Mouse (Mus musculus): ENCODE measurements around the gene Kcnh6.
"Not testable (repeated sequence)": the region's sequence is repeated elsewhere in the genome, so short reads cannot be mapped to it uniquely, and the experiment has no call there.

Kcnh6 gene

DNA sequence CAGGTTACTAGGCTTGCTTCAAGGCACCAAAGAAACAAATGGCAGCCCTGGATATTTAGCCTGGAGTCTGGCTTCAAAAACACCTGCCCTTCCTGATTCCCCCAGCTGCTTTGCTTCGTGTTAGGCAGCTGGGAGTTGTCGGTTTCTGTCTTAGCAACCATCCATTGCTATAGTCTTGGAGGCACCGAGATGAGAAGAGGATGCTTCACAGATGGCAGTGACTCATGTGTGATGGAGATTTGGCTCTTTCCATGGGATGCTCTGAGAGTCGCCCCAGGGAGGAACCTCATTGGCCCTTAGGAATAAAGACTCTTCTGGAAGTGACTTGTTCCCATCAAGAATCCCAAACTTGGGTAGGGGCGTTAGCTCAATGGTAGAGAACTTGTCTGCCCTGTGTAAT, 8.5 kb downstream of the Kcnh6 start:
- DNase-seq (ENCODE audit: low spot score) = no peak

DNA sequence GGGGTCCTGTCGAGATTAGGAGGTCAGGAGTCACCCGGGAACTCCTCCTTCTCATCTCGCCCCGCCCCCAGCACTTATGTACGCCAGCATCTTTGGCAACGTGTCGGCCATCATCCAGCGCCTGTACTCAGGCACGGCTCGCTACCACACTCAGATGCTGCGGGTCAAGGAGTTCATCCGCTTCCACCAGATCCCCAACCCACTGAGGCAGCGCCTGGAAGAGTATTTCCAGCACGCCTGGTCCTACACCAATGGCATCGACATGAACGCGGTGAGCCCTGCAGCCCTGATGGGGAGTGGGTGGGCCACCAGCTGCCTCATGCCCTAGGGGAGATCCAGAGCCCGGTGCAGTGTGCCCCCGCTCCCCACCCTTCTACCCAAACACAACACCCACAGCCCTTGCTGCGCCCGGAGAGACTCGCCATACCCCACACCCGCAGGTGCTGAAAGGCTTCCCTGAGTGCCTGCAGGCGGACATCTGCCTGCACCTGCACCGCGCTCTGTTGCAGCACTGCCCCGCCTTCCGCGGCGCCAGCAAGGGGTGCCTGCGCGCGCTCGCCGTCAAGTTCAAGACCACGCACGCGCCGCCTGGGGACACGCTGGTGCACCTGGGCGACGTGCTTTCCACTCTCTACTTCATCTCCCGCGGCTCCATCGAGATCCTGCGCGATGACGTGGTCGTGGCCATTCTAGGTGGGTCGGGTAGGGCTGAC, 12.3 kb downstream of the Kcnh6 start:
- DNase-seq (ENCODE audit: low spot score) = peak; percentile 36

DNA sequence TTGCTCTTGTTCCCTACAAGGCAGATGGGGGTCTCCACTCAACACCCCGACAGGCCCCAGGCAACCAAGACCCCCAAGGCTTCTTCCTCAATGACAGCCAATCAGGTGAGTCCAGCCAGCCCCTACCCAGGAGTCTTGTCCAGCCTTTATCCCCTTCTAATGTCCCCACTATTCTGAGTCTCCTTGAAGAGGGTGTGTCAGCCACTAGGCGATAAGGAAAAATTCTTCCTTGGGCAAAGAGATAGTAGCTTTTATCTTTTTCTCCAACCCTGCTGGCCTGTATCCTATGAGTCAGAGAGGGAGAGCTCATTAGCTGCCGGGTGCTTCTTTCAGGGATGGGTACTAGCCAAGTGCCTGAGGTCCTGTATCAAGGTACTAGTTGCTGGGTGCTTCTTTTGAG, 17.9 kb downstream of the Kcnh6 start:
- no peak for DNase-seq (ENCODE audit: low spot score)

DNA sequence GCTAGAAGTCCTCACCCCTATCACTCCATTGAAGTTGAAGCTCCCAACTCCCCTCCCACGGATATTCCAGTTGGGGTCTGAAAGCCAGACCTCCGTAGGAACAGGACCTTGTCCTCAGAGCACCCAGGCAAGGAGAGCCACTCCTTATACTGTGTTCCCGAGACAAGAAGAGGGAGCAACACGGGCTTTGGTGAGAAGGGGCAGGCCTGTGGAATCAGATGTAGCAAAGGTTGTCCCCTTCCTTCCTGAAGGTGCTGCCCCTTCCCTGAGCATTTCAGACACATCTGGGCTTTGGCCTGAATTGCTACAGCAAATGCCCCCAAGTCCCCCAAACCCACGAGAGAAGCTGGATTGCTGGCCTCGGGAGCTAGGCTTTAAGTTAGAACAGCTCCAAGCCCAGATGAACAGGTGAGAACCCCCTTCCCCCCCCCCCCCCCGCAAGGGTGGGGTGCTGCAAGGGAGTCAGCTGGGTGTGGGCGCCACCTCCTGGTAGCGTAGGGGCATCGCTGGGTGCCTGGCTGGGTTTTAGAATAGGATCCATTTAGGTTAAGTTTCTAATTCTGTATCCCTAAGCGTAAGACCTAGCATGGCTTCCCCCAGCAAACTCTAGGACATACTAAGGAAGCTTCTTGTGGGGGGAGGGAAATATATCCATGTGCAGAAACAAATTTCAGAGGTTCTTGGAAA, 18.7 kb downstream of the Kcnh6 start:
- peak; percentile 57 for DNase-seq (ENCODE audit: low spot score)

DNA sequence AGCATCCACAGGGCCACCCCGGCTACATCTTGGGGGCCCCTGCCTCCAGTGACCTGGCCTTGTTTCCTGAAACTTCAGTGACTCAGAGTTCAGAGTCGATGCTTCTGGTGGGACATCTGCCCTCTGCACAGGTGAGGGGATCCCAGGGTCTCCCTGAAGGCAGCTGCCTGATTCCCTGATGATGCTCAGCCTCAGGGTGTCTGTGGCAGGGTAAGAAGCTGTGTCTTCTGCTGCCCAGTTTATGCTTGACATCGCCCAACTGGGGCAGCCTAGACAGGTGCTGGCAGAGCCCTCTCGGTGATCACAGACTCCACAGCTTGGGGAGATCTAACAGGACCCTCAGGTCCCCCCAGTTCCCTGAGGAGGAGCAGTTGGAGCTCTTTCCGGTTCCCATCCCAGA, 19.7 kb downstream of the Kcnh6 start:
- DNase-seq (ENCODE audit: low spot score) = no peak

DNA sequence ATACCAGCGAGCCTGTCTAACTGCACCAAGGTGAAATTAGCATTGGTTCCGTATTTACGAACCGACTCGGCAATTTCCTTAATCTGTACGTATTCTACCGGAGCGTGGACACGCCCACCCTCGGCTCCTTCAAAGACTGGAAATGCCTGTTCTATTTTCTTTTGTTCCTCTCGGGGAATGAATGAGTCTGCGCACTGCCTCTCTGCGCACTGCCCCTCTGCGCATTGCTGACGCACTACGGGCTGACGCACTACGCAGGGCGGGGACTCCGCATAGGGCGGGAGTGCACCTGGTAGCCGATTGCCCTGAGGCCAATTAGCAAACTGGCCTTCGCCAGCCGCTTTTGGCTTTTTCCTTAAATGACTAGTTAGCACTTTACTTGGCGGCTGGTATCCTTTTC, 24.1 kb downstream of the Kcnh6 start:
- DNase-seq (ENCODE audit: low spot score) = not testable (repeated sequence)

DNA sequence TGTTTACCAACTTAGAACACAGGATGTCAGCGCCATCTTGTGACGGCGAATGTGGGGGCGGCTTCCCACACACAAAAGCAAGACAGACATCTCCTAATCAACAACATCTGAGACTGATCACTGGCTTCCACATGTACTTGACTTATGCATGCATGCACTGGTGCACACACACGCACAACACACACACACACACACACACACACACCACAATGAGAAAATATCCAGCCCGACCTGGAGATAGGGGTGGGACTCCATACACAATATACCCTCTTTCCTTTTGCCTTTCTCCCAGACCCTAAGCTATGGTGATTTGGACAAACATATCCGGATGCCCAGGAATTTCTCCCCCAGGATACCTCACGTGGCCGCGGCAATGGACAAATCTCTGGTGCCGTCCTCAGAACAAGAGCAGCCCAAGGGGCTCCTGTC, 25.6 kb downstream of the Kcnh6 start:
- DNase-seq (ENCODE audit: low spot score) = no peak

DNA sequence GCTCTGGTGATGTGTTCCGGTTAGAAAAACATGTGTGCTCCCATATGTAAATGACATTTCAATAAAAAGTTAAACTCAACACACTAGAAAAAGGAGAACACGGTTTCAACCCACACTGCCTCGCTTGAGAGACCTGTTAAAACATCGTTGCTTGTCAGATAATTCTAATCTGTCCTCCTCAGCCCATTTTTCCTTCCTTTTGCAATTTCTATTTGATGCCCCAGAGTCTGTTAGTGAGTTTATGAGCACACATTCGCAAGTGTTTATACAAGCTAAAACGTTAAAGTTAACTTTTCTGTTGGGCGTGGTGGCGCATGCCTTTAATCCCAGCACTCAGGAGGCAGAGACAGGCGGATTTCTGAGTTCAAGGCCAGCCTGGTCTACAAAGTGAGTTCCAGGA, 27.1 kb downstream of the Kcnh6 start:
- DNase-seq (ENCODE audit: low spot score) = no peak

DNA sequence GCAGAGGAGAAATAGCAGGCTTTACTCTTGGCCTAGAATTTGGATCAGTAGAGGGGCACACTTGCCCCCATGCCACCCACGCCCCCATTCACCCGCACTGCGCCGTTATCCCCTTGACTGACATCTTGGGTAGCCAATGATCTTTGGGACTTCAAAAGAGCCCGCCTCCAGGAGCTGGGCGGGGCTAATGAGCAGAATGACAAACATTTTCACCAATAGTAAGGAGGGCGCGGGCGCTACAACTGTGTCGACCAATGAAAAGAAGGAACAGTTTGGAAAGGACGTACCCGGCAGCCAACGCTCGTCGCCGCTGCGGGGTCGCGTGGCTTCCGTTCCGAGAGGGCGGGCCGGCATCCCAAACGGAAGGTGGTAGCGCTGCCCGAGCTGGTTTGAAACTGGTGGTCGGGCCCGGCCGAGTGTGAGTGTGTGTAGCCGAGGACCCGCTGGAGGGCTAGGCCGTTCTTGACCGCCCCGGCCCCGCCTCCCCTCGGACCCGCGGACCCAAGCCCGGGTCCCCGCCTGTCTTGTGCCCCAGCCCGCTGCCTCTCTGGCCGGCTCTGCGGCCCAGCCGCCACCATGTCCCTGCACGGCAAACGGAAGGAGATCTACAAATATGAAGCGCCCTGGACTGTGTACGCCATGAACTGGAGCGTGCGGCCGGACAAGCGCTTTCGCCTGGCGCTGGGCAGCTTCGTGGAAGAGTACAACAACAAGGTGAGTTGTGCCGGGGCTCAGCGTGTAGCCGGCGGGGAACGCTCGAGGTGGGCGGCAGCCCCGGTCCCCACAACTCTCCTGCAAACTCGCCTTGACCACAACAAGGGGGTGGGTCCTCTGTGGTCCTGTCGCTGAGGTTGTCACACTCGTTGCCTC, 28.9 kb downstream of the Kcnh6 start, which contains the start of gene Dcaf7:
TSS of gene Dcaf7 (plus strand) at position 325 of the 870 bp plus-strand sequence.
- peak; percentile 97 for DNase-seq (ENCODE audit: low spot score)

DNA sequence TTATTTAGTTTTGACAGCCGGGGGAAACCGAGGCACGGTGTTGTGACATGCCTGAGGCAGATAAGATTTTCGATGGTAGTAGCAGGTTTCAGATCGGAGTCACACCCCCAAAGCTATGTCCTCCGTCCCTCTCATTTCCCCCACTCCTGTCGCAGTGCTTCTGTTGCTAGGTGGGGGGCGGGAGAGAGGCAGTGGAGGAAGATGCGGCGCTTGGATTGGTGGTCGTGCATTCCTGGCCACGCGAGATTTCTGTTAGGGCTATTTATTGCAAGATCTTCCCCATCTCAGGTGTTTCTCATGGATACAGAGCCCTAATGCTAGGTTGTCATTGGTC, 29.5 kb downstream of the Kcnh6 start:
- DNase-seq (ENCODE audit: low spot score) = peak; percentile 63

DNA sequence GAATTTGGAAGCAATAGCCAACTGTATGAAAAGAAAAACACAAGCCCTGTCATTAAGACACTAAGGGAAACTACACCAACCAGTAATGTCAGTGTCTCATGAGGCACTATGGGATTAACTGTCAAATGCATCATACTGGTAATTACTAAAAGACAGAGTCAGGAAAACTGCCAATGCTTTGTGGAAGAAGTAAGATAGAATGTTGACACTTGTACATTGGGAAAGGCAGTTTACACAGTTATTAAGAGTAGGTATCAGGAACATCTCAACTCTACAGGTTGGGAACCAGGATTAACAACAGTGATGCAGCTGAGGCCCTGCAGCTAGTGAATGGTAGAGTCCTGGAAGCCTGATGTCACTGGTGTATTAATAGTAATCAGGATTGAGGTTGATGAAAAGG, 36.4 kb downstream of the Kcnh6 start:
- no peak for DNase-seq (ENCODE audit: low spot score)

DNA sequence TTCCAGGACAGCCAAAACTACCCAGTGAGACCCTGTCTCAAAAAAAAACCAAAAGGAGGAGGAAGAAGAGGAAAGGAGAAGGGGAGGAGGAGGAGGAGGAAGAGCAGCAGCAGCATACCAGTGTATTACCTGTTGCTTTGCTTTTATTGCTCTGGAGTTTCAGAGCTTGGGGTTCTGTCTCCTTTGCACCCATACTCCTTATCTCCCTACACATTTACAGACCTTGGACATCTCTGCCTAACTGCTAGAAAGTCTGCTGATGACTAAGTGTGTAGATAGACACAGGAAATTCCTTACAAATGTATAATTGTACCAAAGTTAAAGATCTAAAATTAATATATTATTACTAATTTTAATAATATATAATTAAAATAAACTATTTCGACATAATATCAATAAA, 37.3 kb downstream of the Kcnh6 start:
- no peak for DNase-seq (ENCODE audit: low spot score)

DNA sequence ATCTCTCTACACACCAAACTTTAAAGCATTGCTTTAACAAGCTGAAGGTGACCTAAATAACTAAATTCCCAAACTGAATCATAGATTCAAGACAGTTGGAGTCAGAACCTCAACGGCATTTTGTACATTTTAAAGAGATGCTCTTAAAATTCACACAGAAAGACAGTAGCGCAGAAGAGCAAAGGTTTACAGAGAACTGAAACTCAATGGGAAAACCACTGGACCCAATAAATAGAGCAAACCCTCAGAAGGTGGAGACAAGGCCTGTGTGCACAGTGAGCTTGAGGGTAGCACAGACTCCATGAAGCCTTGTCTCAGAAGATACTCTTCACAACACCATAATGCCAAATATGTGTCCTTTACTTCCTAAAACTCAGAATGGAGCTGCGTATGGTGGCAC, 37.9 kb downstream of the Kcnh6 start:
- no peak for DNase-seq (ENCODE audit: low spot score)

DNA sequence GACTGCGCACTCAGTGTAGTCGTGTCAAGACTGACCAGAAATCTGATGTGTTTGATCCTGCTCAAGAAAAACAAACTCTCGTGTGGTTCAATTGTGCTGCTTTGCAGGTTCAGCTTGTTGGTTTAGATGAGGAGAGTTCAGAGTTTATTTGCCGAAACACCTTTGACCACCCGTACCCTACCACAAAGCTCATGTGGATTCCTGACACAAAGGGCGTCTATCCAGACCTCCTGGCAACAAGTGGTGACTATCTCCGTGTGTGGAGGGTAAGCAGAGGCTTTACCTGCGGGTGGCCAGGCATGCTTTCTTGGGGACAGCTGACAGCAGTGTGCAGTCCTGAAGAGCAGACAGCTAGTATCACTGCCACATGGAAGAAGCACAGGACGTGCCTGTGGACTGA, 38.7 kb downstream of the Kcnh6 start:
- no peak for DNase-seq (ENCODE audit: low spot score)

DNA sequence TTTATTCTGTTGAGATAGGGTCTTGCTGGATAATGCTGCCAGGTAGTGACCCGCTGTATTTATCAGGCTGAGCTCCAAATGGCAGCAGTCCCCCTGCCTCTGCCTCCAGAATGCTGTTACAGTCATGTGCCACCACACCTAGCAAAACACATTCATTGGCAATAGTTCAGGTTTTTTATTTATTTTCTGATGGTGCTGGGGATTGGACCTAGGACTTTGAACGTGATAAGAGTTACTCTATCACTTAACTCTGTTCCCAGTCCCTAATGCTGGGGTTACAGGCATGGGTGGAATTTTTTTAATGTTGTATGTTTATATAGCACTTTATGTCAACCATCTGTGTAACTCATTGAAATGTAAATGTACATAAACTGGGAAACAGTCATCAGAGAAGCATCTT, 46.0 kb downstream of the Kcnh6 start:
- no peak for DNase-seq (ENCODE audit: low spot score)

DNA sequence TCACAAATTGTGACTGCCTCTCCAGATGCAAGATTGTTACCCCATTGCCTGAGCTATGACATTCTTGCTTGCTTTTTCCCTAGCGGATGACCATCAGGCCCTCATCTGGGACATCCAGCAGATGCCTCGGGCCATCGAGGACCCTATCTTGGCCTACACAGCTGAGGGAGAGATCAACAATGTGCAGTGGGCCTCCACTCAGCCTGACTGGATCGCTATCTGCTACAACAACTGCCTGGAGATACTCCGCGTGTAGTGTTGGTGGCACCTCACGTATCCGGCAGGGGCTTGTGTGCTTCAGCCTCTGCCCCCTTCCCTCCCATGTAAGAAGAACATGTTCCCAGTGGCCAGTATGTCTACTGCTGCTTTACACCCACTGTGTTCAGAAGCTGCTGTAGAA, 46.7 kb downstream of the Kcnh6 start:
- no peak for DNase-seq (ENCODE audit: low spot score)

DNA sequence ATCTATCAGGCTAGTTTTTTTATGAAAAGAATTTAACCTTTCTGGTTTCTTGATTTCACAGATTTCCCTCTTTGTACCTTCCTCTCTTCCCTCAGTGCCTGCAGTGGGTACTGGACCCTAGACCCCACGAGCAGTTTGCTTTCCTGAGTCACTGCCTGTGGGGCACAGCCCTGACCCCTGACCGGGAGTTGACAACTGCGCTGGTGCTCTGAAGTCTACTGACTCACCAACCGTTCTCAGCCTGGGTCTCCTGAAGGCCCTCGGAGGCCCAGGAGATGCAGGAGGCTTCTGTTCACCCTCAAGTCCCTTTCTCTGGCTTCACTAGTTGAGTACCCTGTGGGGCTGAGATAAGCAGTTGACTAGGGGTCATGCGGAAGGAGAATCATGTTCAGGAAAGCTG, 47.4 kb downstream of the Kcnh6 start:
- no peak for DNase-seq (ENCODE audit: low spot score)

DNA sequence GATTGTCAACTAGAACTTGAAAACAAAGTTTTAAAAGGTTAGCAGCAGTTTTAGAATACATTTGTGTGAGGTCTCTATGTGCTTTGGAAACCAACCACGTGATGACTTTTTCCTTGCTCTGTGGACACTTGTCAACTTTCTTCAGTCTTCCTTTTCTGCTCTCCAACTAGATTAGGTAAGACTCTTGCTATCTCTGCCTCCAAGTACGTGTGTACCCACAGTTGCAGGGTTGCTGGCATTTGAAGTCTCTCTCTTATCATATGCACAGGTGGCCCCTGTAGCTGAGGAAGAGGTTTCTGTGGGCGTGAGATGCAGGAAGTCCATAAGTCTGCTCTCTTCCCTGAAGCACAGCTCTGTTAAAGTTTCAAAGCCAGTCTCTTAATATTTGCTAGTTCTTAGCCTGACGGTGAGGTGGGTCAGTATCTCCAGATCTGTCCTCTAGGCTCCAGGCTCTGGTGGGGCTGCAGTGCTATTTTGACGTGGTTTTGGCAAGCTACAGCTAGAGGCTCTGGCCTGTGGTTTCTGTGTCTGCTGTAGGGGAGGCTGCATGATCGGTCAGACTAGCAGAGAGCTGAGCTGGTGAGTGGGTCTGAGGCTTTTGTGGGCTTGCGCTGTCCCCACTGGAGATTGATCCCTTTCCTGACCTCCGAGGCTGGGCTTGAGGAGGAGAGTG, 49.0 kb downstream of the Kcnh6 start:
- no peak for DNase-seq (ENCODE audit: low spot score)

DNA sequence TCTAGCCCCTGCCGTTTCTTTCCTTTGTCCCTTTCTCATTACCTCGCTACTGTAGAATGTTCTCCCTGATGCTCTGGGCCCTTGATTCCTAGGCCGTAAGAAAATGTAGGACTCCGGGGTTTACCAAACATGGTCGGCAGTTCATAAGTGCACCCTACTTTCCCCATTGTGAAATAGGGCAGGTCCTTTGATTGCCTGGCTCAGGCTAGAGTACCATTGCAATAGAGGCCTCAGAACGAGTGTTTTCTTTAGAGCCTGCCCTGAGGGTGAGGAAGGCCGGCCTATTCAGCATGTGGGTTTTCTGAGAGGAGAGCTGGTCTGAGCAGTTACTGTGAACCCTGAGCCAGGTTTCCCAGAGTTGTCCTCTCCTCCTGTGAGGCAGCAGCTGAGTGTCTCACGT, 50.1 kb downstream of the Kcnh6 start:
- no peak for DNase-seq (ENCODE audit: low spot score)

DNA sequence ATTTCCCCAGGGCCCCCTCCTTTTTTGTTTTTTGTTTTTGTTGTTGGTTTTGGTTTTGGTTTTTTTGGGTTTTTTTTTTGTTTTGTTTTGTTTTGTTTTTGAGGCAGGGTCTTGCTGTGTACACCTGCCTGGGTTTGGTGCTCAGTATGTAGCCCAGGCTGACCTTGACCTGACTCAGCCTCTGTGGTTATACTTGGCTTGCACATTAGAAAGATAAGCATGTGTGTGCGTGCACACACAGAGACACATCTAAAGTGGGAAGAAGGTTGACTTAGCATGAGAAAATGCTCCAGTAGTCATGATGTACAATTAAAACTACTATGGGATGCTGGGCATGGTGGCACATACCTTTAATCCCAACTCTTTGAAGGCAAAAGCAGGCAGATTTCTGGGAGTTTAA, 52.6 kb downstream of the Kcnh6 start:
- no peak for DNase-seq (ENCODE audit: low spot score)

DNA sequence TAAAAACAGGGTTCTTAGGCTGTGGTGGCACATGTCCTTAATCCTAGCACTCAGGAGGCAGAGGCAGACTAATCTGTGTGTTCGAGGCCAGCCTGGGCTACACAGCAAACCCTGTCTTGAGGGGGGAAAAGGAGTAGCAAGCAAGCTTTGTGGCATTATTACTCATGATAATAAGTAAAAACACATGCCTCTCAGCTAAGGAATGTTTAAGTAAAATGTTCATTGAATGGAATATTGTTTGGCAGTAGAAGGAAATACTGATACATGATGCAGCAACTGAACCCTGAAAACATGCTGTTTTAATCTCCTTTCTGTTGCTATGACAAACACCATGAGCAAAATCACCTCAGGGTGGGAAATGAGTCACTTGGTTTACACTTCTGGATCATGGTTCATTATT, 53.4 kb downstream of the Kcnh6 start:
- DNase-seq (ENCODE audit: low spot score) = no peak

DNA sequence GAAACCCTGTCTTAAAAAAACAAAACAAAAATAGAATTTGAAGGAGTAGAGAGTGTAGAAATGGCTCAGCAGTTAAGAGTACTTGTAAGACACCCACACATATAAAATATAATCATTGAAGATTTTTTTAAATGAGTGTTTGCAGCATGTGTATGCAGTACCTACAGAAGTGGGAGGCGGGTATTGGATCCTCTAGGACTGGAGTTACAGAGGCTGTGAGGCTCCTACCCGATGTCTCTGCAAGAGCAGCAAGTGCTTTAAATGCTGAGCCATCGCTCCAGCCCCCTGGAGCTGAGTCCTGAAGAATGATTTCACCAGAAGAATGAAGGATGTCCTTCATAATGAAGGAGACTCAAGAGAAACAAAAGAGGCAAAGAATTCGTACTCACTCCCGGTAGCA, 55.8 kb downstream of the Kcnh6 start:
- DNase-seq (ENCODE audit: low spot score) = no peak
